Mouse (Mus musculus) embryo, embryonic 10 days (tissue): Measurements from ENCODE around the gene Adgra1.

ENCODE experiments used
- DNase-seq: peaks from one replicate; pipeline ENCODE4 v3.0.0-alpha.2; 2015; ENCODE audit warnings: low spot score

Adgra1 gene

DNA sequence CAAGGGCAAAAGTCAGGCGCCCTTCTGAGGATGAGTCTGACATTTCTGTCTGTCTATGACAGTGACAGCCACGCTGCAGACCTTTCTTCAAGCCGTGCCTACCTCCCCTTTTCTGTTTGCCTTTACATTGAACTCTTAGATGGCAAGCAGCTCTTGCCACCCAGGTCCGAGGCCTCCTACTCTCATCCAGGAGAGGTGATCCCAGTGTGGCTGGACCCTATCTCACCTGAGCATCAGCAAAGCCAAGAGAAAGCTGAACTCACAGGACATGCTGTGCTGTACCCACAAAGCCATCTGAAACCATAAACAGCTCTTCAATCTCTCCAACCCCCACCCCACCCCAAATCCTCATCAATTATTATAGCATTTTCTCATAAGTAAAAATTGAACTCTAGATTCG lies 16.7 kb downstream of the Adgra1 start:
- DNase-seq, result no peak

DNA sequence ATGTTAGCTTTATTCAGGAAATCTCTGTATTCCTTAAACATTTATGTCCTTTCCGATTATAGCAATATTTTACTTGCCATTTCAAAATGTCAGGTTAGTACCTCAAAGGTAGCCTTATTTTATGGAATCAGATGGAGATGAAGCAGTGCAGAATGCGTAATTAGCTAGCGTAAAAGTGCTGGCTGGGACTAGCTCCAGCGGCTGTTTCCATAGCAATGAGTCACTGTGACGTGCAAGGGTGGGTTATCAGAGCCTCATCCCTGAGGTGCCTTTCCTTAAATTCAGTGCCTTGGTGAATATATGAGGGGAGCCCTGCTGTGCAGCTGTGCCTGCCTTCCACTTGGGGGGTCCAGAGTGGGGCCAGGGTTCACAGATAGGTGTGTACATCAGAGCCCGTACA lies 17.1 kb downstream of the Adgra1 start:
- DNase-seq, result no peak

DNA sequence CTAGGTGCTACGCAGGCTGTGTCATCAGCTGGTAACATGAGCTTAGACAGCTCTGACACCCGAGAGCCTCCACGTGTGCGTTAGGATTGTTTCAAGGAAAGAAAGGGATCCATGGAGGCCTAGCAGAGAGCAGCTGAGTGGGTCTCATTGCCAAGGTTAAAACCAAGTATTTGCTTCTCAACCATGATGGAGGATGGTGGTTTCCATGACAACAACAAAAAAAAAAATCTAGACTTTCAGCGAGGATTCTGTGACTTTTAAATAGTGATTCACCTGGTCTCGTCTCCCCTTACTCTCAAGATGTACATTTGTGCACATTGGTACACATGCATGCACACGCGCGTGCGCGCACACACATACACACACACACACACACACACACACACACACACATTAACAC lies 21.3 kb downstream of the Adgra1 start:
- DNase-seq, result no peak

DNA sequence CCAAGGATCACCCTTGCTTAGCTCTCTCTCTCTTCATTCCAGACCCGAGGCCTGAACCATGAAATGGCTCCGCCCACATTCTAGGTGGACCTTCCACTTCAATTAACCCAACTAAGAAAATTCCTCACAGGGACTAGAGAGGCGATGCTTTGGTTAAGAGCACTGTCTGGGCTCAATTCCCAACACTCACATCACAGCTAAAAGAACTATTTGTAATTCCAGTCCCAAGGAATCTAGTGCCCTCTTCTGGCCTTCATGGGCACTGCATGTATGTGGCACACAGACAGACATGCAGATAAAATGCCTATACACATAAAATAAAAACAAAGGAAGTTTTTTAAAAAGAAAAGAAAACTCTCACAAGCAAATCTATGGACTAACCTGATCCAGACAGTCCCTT lies 27.4 kb downstream of the Adgra1 start:
- peak; percentile 79 for DNase-seq

DNA sequence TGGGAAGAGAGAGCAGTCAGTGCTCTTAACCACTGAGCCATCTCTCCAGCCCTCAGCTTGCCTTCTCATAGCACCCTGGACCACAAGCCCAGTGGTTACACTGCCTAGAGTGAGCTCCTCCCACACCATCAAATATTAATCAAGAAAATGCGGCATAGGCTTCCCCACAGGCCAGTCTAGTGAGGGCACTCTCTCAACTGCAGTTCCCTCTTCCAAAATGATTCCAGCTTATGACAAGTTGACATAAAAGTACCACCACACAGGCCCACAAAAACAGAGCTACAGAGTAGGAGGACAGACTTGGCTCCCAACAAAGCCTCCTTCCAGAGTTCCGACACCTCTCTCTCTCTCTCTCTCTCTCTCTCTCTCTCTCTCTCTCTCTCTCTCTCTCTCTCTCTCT lies 29.1 kb downstream of the Adgra1 start:
- no peak for DNase-seq

DNA sequence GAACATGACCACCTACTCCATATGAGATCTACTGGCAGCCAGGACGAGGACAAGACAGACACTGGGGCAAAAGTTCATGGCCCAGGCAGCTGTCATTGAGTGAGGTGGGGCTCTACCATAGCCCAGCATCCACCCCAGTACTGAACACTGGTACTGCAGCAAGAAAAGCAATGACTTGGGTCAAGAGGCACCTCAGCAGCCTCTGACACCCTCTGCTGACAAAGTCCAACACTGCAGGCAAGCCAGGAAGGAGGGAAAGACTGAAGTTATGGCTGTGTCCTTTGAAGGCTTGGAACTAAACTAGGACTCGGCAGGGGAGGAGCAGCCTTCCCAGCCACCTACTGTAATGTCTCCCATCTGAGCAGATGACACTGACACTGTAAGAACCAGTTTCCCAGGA lies 30.3 kb downstream of the Adgra1 start:
- peak; percentile 23 for DNase-seq

DNA sequence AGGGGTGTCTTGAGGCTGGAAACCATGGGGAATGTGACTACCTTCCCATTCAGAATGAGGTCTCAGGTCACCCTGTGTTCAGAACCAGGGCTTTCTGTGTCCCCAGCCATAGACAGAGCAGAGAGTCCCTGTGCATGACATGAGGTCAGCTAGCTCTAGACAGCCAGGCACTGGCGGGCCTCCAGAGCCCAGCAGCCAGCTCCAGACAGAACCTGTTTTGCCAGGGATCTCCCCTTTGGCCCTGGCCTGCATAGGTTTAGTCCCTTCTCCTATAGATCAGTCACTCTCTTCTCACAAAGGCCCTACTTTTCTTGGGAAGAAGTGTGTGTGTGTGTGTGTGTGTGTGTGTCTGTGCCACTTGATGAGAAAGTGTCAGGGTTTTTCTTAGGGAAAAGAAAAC lies 30.9 kb downstream of the Adgra1 start:
- DNase-seq, result no peak

DNA sequence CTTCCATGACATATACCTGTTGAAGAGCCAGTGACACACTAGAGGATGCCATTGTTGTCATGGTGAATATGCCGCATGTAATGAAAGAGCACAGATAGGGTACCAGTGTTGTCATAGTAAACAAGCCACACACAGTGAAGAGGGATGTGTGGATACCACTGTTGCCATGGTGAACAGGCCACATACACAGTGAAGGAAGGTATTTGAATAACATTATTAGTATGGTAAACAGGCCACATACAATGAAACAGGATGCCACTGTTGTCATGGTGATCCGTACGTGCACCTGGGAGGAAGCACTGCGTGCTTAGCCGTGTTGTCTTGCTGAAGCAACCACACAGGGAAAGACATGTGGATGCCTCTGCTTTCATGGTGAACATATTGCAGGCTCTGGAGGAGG lies 37.0 kb downstream of the Adgra1 start:
- no peak for DNase-seq

DNA sequence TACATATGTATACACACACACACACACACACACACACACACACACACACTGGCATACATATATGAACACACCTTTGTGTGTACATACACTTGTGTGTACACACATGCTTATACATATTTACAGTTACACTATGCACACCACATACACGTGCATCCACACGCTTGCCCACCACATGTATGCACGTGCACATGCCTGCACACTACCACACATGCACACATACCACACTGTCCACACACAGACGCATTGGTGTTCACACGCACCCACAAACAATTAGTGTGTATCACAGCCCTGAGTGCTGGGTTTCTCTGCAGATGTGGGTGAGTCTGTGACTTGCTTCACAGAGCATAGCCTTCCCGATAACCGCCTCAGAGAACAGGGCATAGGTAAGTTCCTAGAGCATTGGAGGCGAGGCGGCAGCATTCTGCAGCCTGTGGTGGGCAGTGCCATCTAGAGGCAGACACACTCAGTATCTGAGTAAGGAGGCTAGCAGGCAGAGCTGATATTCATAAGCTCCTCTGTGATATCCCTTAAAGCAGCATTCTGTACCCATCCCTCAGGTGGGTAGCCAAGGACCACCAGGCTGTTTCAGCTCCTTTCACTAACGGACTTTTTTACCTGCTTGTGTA lies 43.3 kb downstream of the Adgra1 start:
- DNase-seq, result peak; percentile 41

DNA sequence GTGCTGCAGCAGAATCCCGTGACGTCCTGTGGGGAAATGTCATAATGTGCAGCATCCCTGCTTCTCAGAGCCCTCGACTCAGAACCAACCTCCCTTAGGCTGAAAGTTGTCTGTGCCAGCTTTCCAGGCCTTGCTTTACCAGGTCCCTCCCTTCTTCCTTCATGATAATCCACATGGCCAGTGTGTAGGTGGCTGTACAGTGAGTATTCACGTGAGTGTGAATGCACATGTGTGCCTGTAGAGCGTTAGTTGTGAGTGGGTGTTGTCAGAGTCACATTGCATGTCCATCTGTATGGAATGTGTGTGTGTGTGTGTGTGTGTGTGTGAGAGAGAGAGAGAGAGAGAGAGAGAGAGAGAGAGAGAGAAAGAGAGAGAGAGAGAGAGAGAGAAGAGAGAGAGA lies 44.1 kb downstream of the Adgra1 start:
- DNase-seq, result no peak

DNA sequence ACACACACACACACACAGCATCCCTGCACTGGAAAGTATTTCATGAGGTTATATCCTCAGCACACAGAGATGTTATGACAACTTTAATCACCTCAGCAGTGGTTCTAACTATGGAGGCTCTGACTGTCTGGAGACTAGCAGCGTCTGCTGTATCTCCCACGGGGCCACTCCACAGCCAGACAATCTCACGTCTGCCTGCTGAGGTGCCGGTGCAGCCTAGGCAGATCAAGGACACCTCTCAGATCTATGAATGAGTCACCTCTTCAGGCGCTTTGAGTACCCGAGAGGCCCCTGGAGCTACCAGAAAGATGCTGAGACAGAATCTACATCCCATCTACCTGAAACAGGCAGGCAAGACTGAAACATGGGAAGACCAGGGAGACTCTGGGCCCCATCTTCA lies 44.6 kb downstream of the Adgra1 start:
- DNase-seq, result no peak

DNA sequence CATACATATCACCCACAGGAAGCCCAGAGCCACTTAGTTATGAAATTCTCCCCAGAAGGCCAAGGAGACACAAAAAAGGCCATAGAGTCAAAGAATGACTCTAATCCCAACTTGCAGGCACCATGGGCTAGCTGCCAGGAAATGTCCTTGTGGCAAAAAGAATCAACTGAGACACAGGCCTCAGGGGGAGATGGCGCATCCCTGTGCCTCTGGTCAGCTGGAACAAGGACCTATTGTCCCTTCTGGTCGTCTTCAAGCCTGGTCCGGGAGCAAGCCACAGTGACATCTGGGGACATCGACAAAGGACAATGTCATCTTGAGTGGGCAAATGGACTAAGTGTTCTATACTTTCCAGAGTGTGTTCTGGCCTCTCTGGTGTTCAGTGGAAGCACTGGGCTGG lies 49.6 kb downstream of the Adgra1 start:
- DNase-seq, result no peak

DNA sequence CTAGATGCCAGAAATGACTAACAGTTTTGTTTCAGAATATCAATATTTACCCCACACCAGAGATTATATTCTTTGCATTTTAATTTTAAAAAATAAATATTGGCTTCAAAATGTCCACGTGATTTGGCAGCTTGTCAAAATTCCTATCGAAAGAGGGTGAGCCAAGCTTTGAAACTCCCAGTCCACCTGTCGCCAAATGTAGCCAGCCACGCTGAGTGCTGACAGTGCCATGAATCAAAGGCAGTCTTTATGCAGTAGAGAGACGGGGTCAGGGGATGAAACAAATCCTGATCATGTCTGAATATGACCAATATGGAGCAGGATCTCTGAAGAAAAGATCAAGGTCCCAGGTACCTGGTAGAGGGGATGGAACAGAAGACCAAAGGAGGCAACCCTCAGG lies 57.8 kb downstream of the Adgra1 start:
- DNase-seq, result no peak

DNA sequence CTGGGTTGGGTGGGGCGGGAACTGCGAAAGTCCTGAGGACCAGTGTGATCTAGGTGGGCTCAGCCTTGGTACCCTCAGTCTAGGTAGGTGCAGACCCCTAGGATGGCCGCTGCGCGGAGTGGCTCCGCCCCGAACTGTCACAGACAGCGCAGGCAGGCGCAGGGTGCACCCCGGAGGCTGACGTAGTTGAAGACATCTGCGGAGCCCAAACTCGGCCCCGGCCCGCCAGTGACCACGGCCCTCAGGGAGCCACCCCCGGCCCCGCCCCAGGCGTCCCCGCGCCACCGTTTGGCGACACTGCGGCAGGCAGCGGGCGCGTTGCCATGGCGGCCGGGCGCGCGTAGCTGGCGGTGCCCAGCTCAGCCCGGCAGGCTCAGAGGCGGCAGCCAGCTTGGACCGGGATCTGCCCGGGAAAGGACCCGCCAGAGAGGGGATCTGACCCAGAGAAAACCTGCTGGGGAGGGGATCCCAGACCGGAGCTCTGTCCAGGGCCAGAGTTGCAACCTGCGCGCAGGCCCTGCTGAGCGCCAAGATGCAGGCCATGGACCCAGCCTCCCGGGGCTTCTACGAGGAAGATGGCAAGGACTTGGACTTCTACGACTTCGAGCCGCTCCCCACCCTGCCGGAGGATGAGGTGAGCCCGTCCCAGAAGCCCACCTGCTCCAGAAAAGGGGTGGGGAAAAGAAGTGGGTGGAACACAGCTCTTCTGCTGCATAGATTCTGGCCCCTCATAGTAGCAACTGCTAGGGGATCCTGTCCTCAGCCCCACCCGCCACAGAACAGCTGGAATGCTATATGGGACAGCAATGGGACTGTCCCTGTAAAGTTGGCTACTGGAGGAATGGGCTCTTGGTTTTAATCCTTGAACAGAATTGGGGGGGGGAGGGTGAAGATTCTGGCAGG lies 60.9 kb downstream of the Adgra1 start, which contains the start of gene Kndc1:
Gene Kndc1 (plus strand): TSS at position 42 of the 903 bp plus-strand sequence.
- peak; percentile 36 for DNase-seq

DNA sequence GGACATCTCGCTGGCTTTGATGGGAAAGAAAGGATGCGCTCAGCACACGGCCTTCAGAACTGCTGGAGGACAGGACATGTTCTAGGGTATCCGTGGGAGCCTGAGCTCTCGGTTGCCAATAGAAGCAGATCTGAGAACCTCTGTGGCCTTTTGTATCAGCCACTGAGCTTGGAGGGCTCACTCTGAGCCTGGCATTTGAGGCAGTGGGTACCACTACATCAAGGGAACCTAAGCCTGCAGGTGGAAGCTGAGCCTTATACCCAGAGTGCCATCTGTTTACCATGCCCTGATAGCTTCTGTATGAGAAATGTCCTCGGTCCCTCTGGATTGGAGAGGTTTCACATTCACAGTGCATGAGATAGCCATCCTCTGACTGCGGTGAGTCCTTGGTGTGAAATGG lies 62.3 kb downstream of the Adgra1 start:
- no peak for DNase-seq

DNA sequence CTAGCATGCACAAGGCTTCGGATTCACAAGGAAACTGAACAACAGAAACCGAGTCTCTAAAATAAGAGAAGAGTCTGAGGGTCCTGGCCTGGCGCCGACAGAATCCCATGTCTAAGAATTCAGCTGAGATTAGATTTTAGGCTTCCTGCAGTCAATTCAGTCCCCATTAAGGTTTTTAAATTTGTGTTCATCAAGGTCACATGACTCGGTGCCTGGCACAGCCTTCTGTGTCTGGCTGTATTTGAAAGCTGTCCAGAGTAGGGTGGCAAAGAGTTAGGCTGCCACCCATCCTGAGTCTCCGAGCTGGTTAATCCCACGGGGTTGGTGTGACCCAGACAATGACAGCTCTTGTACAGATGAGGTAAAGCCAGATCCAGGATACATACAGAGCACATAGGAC lies 62.8 kb downstream of the Adgra1 start:
- DNase-seq, result no peak

DNA sequence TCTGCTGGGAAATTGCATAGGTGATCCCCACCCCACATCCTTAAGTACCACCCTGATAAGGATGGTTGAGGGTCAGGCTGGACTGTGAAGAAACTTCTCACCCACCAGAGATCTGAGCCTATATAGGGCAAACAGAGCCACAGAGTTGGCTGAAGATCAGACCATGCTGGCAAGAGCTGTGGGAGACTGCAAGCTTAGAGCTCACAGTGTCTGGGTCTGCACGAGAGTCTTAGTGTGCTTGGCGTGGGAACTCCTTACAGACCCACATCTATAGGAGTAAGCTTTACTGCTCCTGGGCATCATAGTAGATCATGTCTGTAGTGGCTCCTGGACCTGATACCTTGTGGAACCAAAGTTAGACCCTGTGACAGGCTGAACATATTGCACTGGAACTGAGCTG lies 64.6 kb downstream of the Adgra1 start:
- DNase-seq, result no peak

DNA sequence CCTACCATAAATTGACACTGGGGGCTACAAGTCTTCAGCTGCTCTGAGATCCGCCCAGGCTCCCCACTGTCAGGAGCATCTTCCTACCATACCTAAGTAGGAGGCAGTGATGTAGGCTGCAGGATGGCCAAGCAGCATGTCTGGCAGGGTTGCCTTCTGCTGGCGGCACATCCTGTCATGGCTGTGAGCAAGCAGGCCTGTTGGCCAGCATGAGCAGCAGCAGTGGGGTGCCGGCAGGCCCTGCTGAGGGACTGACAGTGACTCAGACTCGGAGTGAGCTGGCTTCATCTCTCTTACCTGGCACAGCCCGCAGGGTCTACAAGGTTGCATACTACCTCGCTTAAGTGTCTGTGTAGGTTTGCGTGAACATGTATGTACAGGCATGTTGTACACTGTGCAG lies 65.5 kb downstream of the Adgra1 start:
- DNase-seq, result no peak

DNA sequence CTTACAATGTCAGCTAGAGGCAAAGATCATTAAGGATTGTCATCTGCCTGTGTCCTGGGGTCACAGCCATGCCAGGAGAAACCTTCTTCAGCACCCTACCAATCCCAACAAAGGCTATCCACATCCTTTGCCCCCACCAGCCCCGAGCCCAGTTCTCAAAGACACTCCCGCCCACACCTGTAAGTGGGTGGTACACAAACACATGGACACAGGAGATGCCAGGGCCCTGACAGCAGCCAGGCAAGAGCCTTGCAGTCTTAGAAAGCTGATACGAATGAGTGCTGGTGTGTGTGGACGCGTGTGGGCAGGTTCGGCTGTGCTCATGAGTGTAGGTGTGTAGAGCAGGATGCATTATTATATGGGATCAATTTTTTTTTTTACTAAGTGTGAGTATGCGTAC lies 66.5 kb downstream of the Adgra1 start:
- no peak for DNase-seq

DNA sequence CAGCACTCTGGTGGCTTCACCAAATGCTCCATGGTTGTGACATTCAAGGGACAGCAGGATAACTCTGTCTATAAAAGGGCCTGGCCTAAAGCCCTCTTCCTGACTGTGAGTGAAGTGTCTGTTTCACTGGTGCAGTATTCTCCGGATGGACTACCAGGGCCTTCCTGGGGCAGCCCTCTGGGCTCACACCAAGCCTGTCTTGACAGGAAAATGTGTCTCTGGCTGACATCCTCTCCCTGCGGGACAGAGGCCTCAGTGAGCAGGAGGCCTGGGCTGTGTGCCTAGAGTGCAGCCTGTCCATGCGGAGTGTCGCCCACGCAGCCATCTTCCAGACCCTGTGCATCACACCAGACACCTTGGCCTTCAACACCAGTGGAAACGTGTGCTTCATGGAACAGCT lies 66.9 kb downstream of the Adgra1 start:
- no peak for DNase-seq

DNA sequence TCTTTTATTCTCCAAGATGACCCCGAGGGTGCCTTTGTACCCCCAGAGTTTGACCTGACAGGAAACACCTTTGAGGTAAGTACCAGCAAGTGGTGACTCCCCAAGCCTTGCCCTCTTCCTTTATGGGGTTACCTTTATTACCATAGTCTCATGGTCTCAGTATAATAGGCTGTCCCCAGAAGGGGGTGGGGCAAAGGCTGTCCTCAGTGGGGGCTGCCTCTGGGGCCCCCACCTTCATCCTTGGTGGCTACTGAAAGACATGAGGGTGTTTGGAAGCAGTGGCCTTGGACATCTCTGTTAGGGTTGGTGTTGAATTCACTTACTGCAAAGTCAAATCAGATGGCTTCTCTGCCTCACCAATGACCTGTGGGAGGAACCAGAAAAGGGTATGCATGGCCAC lies 68.0 kb downstream of the Adgra1 start:
- DNase-seq, result no peak

DNA sequence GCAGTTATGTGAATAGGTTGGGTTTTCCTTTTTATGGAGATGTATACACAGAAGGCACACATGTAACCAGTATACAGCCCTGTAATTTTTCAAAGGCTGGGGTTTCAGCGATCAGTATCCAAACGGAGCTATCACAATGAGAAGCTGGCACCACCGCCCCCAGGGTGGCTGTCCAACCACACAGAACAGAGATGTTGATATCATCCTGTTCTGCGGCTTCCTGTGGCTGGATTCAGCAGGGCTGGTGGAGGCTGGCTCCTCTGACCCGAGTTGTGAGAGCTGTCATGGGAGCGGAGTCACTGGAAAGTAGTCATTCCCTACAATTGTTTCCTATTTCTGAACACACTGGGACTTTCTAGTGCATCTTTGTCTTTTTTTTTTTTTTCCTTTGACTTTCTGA lies 71.3 kb downstream of the Adgra1 start:
- DNase-seq, result peak; percentile 19

DNA sequence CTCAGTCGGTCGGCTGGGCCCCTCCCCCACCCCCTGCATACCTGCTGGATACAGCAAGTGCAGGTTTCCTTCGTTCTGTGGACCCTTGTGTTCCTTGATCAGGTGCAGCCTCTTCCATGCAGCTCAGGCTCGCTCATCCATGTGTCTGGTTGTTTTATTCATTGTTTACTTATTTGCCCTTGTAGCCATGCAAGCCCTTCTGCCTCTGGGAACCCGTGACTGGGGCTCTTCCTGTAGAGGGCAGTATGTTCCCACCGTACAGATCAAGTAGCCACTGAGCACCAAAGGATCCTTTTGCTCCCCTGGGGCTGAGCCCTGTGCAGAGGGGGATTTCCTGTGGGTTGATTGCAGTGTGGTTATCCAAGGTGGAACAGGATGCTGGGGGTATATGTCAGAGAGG lies 71.7 kb downstream of the Adgra1 start:
- peak; percentile 79 for DNase-seq

DNA sequence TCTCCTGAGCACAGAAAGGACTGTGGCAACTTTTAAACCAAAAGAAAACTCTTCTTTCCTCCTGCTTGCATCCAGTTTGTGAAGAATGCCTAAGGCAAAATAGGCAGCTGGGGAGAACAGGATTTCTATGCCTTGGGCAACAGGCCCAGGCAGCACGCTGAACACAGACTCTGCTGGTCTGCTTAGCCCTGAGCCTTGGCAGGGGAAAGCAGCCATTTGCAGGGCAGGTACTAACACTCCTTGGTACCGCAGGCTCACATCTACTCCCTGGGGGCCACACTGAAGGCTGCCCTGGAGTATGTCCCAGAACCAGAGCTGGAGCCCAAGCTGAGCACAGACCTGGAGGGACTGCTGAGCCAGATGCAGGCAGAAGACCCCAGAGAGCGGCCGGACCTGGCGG lies 74.2 kb downstream of the Adgra1 start:
- DNase-seq, result no peak
